Mouse (Mus musculus): ENCODE data around the gene Cited1. TPM values are rescaled to one million over a fixed set of nuclear protein-coding genes. Genes with fewer than 3 reads are reported as not detected.
"Not testable (repeated sequence)": the region's sequence is repeated elsewhere in the genome, so short reads cannot be mapped to it uniquely, and the experiment has no call there.

The Cited1 gene
- polyA plus RNA-seq (2012; rRNA removed): 0.45 and 0.46 TPM in 2 replicates

GRCm38 (mm10) chrX:102251937-102252860 lies at the start of gene Cited1:
Cited1 (minus strand) TSS chrX:102252181.
- peak; percentile 24 for DNase-seq (ENCODE audit: low spot score)

GRCm38 (mm10) chrX:102284889-102285288 lies 32.9 kb upstream of the Cited1 start:
- DNase-seq (ENCODE audit: low spot score): no peak

GRCm38 (mm10) chrX:102262620-102263345 lies 10.8 kb upstream of the Cited1 start:
- DNase-seq (ENCODE audit: low spot score): no peak

DNA sequence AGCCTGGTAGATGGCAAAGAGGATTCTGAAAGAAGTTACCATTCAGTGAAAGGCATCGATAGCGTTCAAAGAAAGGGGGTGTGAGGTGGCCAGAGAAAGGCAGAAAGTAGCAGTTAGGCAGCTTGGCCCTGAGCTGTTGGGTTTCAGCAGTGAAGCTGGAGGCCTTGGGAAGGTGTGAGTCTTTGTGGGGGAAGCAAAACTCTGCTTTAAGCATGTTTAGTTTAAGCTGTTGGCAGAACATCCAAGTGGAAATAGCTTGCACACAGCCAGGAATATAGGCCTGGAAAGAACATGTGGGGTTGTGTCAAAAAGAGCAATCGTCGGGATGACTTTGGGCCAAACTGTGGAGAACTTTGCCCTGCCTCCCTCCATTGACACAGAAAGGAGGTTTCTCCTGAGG lies 7.8 kb upstream of the Cited1 start:
- DNase-seq (ENCODE audit: low spot score): no peak

DNA sequence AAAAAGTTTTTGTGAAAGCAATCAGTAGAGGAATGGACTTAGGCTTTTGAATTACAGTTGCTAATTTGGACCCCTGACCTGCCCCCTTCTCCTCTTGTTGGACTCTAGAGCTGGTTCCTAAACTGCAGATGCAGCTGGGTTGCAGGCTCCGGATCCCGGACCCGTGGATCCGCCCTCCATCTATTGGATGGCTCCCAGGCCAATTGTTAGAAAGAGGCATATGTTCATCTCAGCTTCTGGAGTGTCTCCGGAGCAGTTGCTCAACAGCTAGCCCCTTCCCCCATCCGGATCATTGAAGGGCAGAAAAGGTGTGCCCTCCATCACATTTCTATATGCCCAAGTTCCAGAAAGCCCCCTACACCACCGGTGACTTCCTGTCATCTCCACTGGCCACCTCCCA lies 1.9 kb upstream of the Cited1 start:
- DNase-seq (ENCODE audit: low spot score): no peak

GRCm38 (mm10) chrX:102251221-102251936 lies 602 bp downstream of the Cited1 start:
- DNase-seq (ENCODE audit: low spot score): no peak

- DNase-seq (ENCODE audit: low spot score): no peak
Observed at GRCm38 (mm10) chrX:102250891-102251170, 1.1 kb downstream of the Cited1 start.

- DNase-seq (ENCODE audit: low spot score): no peak
Observed at GRCm38 (mm10) chrX:102250150-102250890, 1.7 kb downstream of the Cited1 start.

DNA sequence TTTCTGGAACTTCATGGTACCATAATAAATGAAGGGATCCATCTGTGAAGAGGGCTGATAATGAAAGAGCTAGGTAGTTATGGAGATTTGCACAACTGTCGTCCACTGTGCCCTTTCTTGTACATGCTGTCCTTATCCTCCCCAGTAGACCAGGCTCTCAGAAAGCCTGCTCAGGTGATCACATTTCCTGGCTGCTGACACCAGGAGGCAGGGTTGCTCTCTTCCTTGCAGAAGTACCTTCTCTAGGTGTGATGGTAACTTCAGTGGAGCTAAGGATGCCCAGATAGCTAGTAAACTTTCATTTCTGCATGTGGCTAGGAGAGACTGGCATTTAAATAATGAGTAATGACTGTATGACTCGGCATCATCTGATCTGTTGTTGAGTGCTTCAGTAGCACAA lies 7.6 kb downstream of the Cited1 start:
- no peak for DNase-seq (ENCODE audit: low spot score)

- no peak for DNase-seq (ENCODE audit: low spot score)
Observed at GRCm38 (mm10) chrX:102219126-102219525, 32.9 kb downstream of the Cited1 start.

DNA sequence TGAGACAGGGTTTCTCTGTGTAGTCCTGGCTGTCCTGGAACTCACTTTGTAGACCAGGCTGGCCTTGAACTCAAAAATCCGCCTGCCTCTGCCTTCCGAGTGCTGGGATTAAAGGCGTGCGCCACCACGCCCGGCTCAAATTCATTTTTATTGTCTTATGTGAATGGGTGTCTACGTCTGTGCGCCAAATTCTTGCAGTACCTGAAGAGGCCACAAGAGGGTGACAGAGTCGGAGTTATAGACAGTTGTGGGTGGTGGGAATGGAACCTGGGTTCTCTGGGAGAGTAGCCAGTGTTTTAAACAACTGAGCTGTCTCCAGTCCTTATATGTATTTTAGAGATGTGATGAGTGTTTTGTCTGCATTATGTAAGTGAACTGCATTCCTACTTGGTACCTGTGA lies 36.6 kb downstream of the Cited1 start:
- DNase-seq (ENCODE audit: low spot score): not testable (repeated sequence)

Other genes with a start within 250 kb of the Cited1 start
- 4.7 and 7.0 TPM in 2 replicates for gene Rtl5, start 180.9 kb downstream of the Cited1 start, polyA plus RNA-seq (2012; rRNA removed)
- 55.1 and 55.6 TPM in 2 replicates for gene Pin4, start 132.7 kb downstream of the Cited1 start, polyA plus RNA-seq (2012; rRNA removed)
- gene Ercc6l, start 95.1 kb downstream of the Cited1 start, polyA plus RNA-seq (2012; rRNA removed): 0.46 and 0.52 TPM in 2 replicates
- gene Rps4x, start 62.8 kb downstream of the Cited1 start, polyA plus RNA-seq (2012; rRNA removed): 2,053 and 2,187 TPM in 2 replicates